Mouse (Mus musculus) E14TG2a.4 (cell line): ENCODE results near the gene Foxm1.

Source experiments
- CTCF ChIP-seq: conservative IDR thresholded peaks from 2 replicates; pipeline ENCODE4 v1.5.1; 2014; ENCODE audit warnings: low read length
- NANOG ChIP-seq: IDR thresholded peaks from 2 replicates; pipeline ENCODE4 v1.6.1; 2014; ENCODE audit warnings: borderline replicate concordance, low read length, mixed read lengths

GRCm38 (mm10) chr6:128385026-128385425 lies 22.3 kb downstream of the Foxm1 start:
- TF ChIP-seq CTCF: no peak
- TF ChIP-seq NANOG: no peak
